Mouse (Mus musculus): ENCODE measurements around the gene Med26.
A peak's percentile ranks its signal among the peaks of the same experiment; 100 is the strongest.

Med26 gene

DNA sequence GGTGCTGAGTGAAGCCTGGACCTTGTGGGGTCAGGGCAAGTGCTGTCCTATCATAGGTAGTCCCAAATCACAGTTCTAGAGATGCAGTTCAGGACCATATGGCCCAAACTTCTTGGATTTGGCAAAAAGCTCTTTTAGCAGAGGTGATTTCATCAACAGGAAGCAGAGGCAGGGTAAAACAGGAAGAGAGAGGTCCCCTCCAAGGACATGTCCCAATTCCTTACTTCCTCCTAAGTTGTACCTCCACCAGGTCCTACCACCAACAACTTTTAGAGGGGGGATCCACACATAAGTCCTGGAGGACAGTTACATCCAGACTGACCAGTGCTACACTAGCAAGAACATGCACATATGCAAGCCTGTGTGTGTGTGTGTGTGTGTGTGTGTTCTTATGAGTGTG, 61.1 kb downstream of the Med26 start:
- DNase-seq: no peak

DNA sequence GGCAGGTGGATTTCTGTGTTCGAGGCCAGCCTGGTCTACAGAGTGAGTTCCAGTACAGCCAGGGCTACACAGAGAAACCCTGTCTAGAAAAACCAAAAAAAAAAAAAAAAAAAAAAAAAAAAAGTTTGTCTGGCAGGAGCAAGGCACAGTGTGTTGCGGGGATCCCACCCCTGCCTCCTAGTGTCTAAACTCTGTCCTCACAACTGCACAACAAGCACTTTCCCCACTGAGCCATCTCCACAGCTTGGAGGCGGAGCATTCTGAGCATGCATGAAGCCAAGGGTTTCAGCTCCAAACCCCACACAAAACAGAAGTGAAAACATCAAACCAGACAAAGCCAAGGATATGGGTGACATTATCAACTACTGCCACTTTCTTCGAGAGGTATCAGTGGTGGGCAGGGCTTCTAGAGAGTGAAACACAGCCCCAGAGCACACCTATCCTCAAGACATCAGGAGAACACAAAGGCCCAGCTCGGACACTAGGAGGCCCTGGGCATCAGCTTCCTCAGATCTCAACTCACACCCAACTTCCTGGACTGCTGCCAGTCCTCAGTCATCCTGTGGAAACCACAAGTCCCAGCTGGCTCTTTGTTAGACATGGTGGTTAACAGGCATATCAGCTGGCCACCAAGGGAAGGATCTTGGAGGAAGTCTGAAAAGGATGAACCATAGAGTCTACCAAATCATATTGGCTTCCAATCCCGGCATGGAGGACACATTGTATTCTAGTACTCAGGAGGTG, 62.4 kb downstream of the Med26 start:
- peak; percentile 71 to 75 for DNase-seq

DNA sequence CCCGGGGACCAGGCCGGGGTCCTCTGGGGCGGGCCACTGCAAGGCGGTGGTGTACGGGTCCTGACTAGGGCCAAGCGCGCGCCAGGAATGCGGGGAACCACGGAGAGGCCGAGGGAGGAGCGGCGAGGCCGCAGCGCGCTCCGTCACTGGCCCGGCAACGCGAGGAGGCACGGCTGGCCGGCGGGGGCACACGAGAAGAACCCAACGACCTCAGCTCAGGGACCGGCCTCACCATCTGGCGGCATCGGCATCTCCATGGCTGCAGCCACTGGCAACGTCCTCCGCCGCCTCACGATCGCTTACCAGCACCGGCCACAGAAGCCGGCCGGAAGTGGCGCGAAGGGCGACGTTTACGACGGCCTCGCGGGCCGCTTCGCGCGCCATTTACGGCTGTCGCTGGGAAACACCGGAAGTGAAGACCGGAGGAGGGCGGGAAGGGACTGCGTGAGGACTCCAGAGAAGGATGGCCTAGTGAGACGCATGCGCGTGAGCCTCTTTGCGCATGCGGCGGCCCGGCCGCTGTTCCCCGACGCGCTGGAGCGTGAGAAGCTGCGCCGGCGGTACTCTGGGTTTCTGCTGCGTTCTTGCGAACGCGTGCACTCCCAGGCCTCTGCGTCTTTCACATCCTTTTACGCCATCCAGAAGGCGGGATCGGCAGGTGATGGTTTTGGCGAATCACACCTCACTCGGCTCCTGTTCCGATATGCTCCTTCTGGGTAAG, 73.1 kb downstream of the Med26 start, which contains the start of gene Cherp:
Gene Cherp, minus strand, starts transcription at position 401 of the 721 bp plus-strand sequence.
- peak; percentile 98 for DNase-seq

DNA sequence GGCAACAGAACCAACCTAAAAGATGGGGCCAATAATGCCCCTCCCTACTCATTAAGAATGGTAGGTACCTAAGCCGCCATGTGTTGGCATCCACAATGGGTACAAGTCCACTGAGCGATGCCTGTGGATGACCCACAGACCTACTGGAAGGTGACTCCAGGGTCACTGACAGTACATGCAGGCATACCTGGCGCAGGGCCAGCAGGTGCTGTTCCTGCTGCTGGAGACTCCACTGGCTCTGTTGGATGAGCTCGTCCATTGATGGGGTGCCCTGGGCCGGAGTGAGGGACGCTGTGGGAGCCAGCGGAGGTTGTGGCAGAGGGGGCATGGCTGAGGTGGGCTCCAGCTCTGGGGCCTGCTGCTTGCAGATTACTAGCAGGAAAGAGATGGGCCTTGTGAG, 77.4 kb downstream of the Med26 start:
- DNase-seq: no peak

DNA sequence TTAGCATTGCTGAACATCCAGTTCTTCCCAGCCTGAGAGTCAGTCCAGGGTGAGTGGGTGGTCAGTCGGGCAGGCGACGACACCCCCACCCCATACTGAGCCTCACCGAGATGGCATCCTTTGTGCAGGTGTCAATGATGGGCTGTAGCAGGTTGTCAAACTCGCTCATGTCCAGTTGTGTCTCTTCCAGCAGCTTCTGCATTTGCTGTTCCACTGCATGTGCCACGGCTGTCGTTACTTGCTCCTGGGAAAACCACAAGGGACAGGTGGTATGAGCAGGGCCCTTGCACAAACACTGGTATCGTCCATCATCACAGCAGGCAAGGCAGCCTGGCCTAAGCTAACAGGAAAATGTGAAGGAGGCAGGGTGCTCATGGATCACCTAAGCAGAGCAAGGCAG, 78.1 kb downstream of the Med26 start:
- DNase-seq: no peak

DNA sequence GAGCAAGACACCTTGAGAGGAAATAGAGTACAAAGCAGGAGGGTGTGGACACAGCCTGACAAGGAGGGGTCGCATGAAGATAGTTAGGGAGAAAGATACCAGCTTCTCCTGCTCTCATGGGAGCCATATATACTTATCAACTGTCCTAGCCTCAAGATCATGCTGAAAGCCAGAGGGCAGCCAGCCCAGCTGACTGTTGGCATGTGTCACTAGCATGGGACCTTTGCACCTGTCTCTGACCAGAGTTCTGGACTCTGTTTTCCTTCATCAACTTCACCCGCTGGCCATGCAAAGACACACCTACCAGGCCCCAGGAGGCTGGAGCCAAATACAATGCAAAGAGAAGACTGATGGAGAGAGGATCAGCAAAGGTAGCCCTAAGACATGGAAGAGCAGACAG, 78.8 kb downstream of the Med26 start:
- DNase-seq: no peak

DNA sequence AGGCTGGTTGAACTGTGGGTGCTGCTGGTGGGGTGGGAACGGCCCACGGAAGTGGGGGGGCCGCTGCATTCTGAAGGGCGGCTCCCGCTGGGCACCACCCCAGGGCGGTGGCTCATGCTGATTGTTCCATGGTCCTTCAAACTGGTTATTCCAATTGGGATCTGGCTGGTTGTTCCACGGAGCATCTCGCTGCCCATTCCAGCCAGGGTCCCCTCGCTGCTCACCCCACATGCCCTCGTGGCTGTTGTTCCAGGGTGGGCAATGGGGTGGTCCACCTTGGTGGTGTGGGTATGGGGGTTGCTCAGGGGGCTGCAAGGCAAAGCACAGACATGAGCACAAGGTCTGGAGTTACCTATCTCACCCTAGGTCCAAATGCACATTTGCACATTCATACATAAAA, 83.9 kb downstream of the Med26 start:
- no peak for DNase-seq

DNA sequence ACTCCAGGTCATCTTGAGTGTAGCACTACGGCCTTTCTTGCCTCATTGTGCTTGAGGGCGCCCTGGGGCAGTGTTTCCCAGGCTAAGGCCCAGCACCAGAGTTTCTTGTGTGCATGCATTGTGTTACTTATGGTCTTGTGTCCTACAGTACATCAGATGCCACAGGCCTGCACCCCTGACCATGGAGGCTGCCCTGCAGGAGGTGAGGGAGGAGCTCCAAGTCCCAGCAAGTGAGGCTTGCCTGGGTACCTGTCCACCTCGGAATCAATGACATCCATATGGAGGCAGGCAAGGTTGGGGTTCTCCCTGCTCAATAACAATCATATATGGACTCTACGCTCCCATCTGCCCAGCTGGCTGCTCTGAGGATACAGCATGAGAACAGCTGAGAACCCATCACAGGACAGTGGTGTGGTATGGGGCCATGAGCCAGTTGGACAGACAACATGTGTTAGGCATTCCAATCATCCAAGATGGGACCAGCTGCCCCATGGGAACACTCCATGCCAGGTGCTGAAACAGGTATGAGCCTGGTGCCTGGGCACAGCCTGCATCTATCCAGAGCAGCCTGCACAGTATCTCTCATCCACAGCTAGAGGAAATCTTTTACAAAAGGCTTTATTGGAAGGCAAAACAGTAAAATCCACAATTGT, 88.1 kb downstream of the Med26 start:
- DNase-seq: no peak

DNA sequence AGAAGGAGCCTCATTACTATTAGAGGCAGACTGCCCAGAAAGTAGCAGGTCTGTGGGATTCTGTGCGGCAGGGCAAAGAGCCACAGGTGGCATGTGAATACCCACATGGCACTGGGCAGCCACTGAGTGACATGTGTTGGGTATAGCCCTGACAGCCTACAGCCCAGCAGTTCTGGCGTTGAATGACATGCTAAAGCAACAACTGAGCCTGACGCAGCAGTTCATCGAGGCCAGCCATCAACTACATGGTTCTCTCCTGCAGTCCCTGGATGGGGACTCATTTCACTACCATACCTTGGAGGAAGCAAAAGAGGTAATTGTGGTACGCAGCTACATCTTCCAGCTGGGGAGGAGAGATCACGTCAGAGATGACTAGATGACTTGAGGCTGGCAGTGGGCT, 89.6 kb downstream of the Med26 start:
- no peak for DNase-seq

DNA sequence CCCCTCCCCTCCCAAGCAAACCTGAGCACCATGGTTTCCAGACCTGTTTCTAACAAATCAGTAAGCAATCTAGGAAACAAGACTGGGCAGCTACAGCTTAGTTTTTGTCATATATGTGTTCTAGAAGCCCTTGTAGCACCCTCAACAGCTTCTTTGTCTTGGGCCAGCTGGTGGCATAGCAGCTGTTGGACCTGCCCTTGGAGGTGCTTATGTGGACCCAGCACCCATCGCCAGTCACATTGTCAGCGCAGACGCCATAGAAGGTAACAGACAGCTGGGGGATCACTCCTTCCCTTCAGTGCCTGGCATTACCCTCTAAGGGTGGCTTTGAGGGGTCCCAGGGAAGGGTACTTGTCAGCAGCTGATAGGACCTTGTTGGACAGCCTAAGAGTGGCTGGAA, 90.3 kb downstream of the Med26 start:
- DNase-seq: no peak

DNA sequence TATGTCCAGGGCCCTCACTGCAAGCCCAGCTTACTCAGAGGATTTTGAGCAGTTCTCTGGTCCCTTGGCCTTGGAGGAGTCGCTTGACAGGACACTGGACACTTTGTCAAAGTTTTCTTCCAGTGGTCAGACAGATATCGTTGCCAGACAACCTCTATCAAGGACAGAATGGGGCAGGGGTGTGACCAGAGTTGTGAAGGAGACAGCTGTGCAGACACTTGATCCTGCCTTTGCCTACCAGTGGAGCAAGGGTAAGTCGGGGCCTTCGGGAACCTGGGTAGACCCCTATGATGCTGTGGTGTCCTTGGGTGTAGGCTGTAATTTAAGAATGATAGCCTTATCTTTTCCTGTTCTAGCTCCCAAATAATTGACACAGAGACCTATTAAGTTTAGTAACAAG, 92.8 kb downstream of the Med26 start:
- DNase-seq: no peak

DNA sequence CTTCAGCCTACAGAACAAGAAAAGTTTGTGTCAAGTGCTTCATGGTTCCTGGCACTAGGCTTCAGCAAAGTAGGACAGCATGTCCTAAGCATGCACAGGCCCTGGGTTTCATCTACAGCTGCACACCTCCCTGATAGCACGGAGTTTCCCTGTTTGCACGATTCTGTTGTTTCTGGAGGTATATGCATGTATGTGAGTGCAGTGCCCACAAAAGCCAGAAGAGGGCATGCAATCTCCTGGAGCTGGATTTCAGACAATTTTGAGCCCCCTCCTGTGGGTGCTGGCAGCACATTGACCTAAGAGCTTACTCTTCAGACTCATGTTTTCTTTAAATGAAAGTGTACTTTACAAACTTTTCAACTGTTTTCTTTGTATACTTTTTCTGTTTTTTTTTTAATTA, 94.2 kb downstream of the Med26 start:
- no peak for DNase-seq

DNA sequence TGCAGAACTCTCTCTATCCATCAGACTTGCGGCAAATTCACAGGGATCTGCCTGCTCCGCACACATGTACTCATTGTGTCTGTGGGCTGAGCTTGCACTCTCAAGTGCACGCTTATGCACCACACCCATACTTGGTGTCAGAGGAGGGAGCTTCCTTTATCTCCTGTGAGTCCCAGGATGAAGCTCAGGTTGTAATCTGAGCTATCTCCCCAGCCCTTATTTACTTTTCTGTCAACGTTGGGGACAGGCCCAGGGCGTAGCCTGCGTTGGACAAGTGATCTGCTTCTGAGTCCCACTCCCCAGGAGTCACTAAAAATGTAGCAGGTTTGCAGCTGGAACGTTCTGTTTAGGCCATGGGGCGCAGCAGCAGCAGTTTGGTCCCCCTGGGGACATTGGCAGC, 96.6 kb downstream of the Med26 start:
- no peak for DNase-seq

DNA sequence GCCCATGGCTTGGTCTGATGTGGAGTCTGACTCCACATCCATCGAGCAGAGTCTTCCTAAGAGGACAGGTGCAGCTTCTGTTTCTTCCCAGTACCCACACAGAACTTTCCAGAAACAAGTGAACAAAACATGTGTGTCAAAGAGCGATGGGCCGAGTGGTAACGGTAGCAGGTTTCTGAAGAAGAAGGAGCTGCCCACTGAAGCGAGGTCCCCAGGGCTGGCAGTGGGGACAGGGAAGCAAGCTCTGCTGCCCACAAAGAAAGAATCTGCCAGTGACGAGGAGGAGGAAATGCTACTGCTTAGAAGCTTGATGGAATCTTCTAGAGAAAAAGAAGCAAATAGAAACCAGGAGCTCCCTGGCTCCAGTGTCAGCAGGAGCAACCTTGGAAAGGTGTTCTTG, 103.0 kb downstream of the Med26 start:
- DNase-seq: no peak

All from lung, adult 18-20 months (tissue).